Mouse (Mus musculus): Measurements from ENCODE around the gene Tas2r119.

Gene Tas2r119

GRCm38 (mm10) chr15:32225394-32225793, 48.3 kb downstream of the Tas2r119 start:
- no peak for DNase-seq (ENCODE audit: low spot score)

GRCm38 (mm10) chr15:32226381-32226780, 49.3 kb downstream of the Tas2r119 start:
- DNase-seq (ENCODE audit: low spot score) = no peak

DNA sequence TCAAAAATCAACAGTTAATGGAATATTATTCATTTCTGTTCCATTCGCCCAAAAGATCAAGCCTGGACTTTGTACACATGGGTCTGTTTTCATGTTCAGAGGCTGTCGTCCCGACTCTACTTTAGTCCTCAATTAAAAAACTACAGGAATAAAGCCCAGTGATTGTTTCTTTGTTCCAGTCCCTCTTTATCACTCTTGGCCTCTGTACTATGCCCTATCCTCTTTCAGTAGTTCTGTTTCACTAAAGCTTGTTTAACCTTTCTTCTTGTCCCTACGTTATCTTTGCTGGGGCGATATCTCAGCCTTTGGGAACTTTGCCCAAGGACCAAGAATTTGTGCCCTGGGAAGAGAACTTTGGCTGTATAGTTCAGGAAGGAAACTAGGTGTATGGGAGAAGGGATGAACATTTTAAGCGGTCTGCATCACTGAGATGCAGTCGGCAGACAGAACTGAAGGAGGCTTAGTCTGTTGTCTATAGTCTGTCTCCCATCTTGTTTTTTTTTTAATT, 49.9 kb downstream of the Tas2r119 start:
- DNase-seq (ENCODE audit: low spot score) = no peak
